Mouse (Mus musculus): ENCODE results near the gene Arx. TPM values are rescaled to one million over a fixed set of nuclear protein-coding genes. Genes with fewer than 3 reads are reported as not detected.

Gene Arx
- polyA plus RNA-seq, 1 experiment = not detected

- Histone ChIP-seq H3K4me3 (ENCODE audit: insufficient read depth, low read length) (no peak overlapping the region), H3K4me1 (ENCODE audit: control insufficient read depth, insufficient read depth, low read length) (no peaks in the 10 kb centered on the region), H3K27ac (ENCODE audit: insufficient read depth, low read depth, low read length) (no peak overlapping the region)
- TF ChIP-seq CTCF (IDR thresholded peaks at IDR 0.05; ENCODE audit: low read depth, low read length) (no peak), POLR2A (IDR thresholded peaks at IDR 0.05; ENCODE audit: borderline replicate concordance, low read depth, low read length) (no peak)
Measured at GRCm38 (mm10) chrX:93292031-93292430, 5.8 kb downstream of the Arx start.

DNA sequence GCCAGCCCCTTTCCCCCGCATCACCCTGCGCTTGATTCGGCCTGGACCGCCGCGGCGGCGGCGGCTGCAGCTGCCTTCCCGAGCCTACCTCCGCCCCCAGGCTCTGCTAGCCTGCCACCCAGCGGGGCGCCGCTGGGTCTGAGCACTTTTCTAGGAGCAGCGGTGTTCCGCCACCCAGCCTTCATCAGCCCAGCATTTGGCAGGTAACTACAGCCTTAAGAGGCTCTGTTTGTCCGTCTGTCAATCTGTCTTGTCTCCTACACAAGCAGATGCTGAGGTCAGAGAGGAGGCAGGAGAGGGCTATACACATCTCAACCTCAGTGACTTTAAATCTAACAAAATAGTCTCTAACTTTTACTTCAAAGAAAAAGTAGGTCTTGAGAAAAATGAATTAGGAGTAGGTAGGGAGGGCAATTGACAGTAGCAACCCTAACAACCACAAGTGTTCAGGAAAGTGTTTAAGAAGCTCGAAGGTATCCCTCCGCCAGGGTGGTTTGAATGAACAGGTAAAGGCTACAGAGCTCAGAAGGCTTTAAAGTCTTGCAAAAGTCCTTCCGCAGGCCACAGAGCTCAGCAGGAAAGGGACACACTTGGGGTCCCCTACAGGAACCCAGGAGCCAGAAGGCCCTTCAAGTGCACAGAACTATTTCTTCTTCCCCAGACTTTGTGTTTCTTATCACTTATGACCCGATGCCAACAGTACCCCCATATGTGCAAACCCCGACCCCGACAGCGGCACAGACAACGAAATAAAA is 8.7 kb downstream of the Arx start:
- Histone ChIP-seq H3K4me3 (ENCODE audit: insufficient read depth, low read length) (no peak overlapping the region; the same call in 1 of the 2 replicates), H3K27ac (ENCODE audit: insufficient read depth, low read depth, low read length) (no peak overlapping the region), H3K4me1 (ENCODE audit: control insufficient read depth, insufficient read depth, low read length) (no peaks in the 10 kb centered on the region)
- TF ChIP-seq POLR2A (IDR thresholded peaks at IDR 0.05; ENCODE audit: borderline replicate concordance, low read depth, low read length) = no peak
- TF ChIP-seq CTCF (IDR thresholded peaks at IDR 0.05; ENCODE audit: low read depth, low read length) = no peak

- Histone ChIP-seq H3K4me1 (ENCODE audit: control insufficient read depth, insufficient read depth, low read length) (no peaks in the 10 kb centered on the region), H3K4me3 (ENCODE audit: insufficient read depth, low read length) (no peak overlapping the region), H3K27ac (ENCODE audit: insufficient read depth, low read depth, low read length) (no peak overlapping the region)
- TF ChIP-seq POLR2A (IDR thresholded peaks at IDR 0.05; ENCODE audit: borderline replicate concordance, low read depth, low read length) (no peak), CTCF (IDR thresholded peaks at IDR 0.05; ENCODE audit: low read depth, low read length) (no peak)
Measured at GRCm38 (mm10) chrX:93295819-93296218, 9.6 kb downstream of the Arx start.

DNA sequence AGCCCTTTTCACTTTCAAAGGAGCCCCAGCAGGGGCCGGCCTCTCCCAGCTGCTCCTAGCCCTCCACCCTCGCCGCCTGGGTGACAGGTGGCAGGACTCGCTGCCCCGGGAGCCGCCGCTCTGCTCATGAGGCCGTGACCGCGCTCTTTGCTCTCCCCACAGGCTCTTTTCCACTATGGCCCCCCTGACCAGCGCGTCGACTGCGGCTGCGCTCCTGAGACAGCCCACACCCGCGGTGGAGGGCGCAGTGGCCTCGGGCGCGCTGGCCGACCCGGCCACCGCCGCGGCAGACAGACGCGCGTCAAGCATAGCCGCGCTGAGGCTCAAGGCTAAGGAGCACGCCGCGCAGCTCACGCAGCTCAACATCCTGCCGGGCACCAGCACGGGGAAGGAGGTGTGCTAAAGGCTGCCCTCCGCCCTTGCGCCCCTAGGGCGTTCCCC is 10.8 kb downstream of the Arx start:
- no peaks in the 10 kb centered on the region for H3K4me1 ChIP-seq (ENCODE audit: control insufficient read depth, insufficient read depth, low read length)
- H3K27ac ChIP-seq (ENCODE audit: insufficient read depth, low read depth, low read length) = no peak overlapping the region
- TF ChIP-seq CTCF (IDR thresholded peaks at IDR 0.05; ENCODE audit: low read depth, low read length) = no peak
- TF ChIP-seq POLR2A (IDR thresholded peaks at IDR 0.05; ENCODE audit: borderline replicate concordance, low read depth, low read length) = no peak
- peak overlapping the region; percentile 12 for H3K4me3 ChIP-seq (ENCODE audit: insufficient read depth, low read length)

GRCm38 (mm10) chrX:93299046-93299626 is 12.9 kb downstream of the Arx start:
- peak overlapping the region; percentile 40 for H3K4me3 ChIP-seq (ENCODE audit: insufficient read depth, low read length)
- no peaks in the 10 kb centered on the region for H3K4me1 ChIP-seq (ENCODE audit: control insufficient read depth, insufficient read depth, low read length)
- TF ChIP-seq CTCF (IDR thresholded peaks at IDR 0.05; ENCODE audit: low read depth, low read length) (no peak), POLR2A (IDR thresholded peaks at IDR 0.05; ENCODE audit: borderline replicate concordance, low read depth, low read length) (no peak)
- no peak overlapping the region for H3K27ac ChIP-seq (ENCODE audit: insufficient read depth, low read depth, low read length)

DNA sequence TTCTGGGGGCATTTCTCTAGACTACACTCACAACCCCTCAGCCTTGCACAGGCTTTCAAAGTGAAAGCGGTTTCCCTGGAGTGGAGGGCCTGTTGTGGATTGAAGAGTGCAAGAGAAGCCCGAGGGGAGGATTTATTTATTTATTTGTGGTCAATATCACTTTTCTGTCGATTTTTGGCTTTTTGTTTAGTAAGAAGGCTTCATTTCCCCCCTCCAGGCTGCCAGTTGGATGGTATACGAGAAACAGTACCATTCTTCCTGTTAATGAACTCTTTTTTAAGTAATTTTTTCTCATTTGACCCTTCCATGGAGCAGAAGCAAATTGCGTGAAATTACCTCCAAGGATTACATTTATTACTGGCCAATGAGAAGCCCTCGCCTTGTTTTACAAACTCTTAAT is 13.5 kb downstream of the Arx start:
- Histone ChIP-seq H3K27ac (ENCODE audit: insufficient read depth, low read depth, low read length) (no peak overlapping the region), H3K4me1 (ENCODE audit: control insufficient read depth, insufficient read depth, low read length) (no peaks in the 10 kb centered on the region), H3K4me3 (ENCODE audit: insufficient read depth, low read length) (no peak overlapping the region)
- TF ChIP-seq POLR2A (IDR thresholded peaks at IDR 0.05; ENCODE audit: borderline replicate concordance, low read depth, low read length) (no peak), CTCF (IDR thresholded peaks at IDR 0.05; ENCODE audit: low read depth, low read length) (no peak)

- no peak overlapping the region for H3K27ac ChIP-seq (ENCODE audit: insufficient read depth, low read depth, low read length)
- H3K4me3 ChIP-seq (ENCODE audit: insufficient read depth, low read length) = no peak overlapping the region
- no peaks in the 10 kb centered on the region for H3K4me1 ChIP-seq (ENCODE audit: control insufficient read depth, insufficient read depth, low read length)
- TF ChIP-seq POLR2A (IDR thresholded peaks at IDR 0.05; ENCODE audit: borderline replicate concordance, low read depth, low read length) = no peak
- TF ChIP-seq CTCF (IDR thresholded peaks at IDR 0.05; ENCODE audit: low read depth, low read length) = no peak
Measured at GRCm38 (mm10) chrX:93300183-93300815, 14.1 kb downstream of the Arx start.

- no peak overlapping the region for H3K27ac ChIP-seq (ENCODE audit: insufficient read depth, low read depth, low read length)
- TF ChIP-seq CTCF (IDR thresholded peaks at IDR 0.05; ENCODE audit: low read depth, low read length) = no peak
- no peak for TF ChIP-seq POLR2A (IDR thresholded peaks at IDR 0.05; ENCODE audit: borderline replicate concordance, low read depth, low read length)
- H3K4me1 ChIP-seq (ENCODE audit: control insufficient read depth, insufficient read depth, low read length) = no peaks in the 10 kb centered on the region
- H3K4me3 ChIP-seq (ENCODE audit: insufficient read depth, low read length) = no peak overlapping the region
Measured at GRCm38 (mm10) chrX:93301798-93302197, 15.6 kb downstream of the Arx start.

GRCm38 (mm10) chrX:93305780-93306179 is 19.5 kb downstream of the Arx start:
- no peaks in the 10 kb centered on the region for H3K4me1 ChIP-seq (ENCODE audit: control insufficient read depth, insufficient read depth, low read length)
- H3K4me3 ChIP-seq (ENCODE audit: insufficient read depth, low read length) = no peak overlapping the region
- no peak overlapping the region for H3K27ac ChIP-seq (ENCODE audit: insufficient read depth, low read depth, low read length)
- TF ChIP-seq CTCF (IDR thresholded peaks at IDR 0.05; ENCODE audit: low read depth, low read length) (no peak), POLR2A (IDR thresholded peaks at IDR 0.05; ENCODE audit: borderline replicate concordance, low read depth, low read length) (no peak)

DNA sequence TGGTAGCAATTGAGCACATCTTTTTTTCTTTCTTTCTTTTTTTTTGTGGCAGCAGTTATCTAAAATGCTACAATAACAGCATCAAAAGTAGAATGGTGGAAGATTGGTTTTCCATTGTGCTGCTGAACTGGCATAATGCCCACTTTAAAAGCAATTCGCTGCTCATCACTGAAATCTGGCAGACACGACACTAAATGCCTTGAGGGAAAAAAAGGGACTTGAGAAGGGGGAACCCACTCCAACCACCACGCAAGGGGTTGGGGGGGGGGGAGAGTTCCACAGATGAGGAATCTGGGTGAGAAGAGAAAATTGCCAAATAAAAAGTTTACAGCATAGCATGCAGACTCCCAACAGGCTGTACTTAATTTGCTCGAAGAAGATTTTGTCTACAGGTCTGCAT is 31.3 kb downstream of the Arx start:
- H3K4me3 ChIP-seq (ENCODE audit: insufficient read depth, low read length) = no peak overlapping the region
- no peak for TF ChIP-seq CTCF (IDR thresholded peaks at IDR 0.05; ENCODE audit: low read depth, low read length)
- no peak for TF ChIP-seq POLR2A (IDR thresholded peaks at IDR 0.05; ENCODE audit: borderline replicate concordance, low read depth, low read length)
- no peak overlapping the region for H3K27ac ChIP-seq (ENCODE audit: insufficient read depth, low read depth, low read length)
- H3K4me1 ChIP-seq (ENCODE audit: control insufficient read depth, insufficient read depth, low read length) = no peaks in the 10 kb centered on the region
